Mouse (Mus musculus): ENCODE measurements around the gene Cript. TPM values are rescaled to one million over a fixed set of nuclear protein-coding genes. Genes with fewer than 3 reads are reported as not detected.

The Cript gene
- total RNA-seq (2015; ENCODE audit: low replicate concordance) = 89.9 and 95.5 TPM in 2 replicates
- total RNA-seq (2017; ENCODE audit: low replicate concordance) = 51.6 and 60.5 TPM in 2 replicates

GRCm38 (mm10) chr17:87025269-87025949 is at the start of gene Cript, which contains the start of gene Pigf:
Gene Cript (plus strand): TSS chr17:87025550.
Gene Pigf (minus strand): TSS chr17:87025406.
- peak; percentile 99 for ATAC-seq (replicated peaks; ENCODE audit: low FRiP score, poor library complexity, severe bottlenecking)

- no peak for ATAC-seq (replicated peaks; ENCODE audit: low FRiP score, poor library complexity, severe bottlenecking)
Observed at GRCm38 (mm10) chr17:86976387-86976786, 49.0 kb upstream of the Cript start.

GRCm38 (mm10) chr17:86978496-86978895 is 46.9 kb upstream of the Cript start:
- ATAC-seq (replicated peaks; ENCODE audit: low FRiP score, poor library complexity, severe bottlenecking) = no peak

GRCm38 (mm10) chr17:86981205-86981604 is 44.1 kb upstream of the Cript start:
- no peak for ATAC-seq (replicated peaks; ENCODE audit: low FRiP score, poor library complexity, severe bottlenecking)

GRCm38 (mm10) chr17:86981701-86982100 is 43.6 kb upstream of the Cript start:
- ATAC-seq (replicated peaks; ENCODE audit: low FRiP score, poor library complexity, severe bottlenecking) = no peak

GRCm38 (mm10) chr17:86982497-86982896 is 42.9 kb upstream of the Cript start:
- ATAC-seq (replicated peaks; ENCODE audit: low FRiP score, poor library complexity, severe bottlenecking) = no peak

- ATAC-seq (replicated peaks; ENCODE audit: low FRiP score, poor library complexity, severe bottlenecking) = no peak
Observed at GRCm38 (mm10) chr17:86986449-86987138, 38.8 kb upstream of the Cript start.

- ATAC-seq (replicated peaks; ENCODE audit: low FRiP score, poor library complexity, severe bottlenecking) = no peak
Observed at GRCm38 (mm10) chr17:86988161-86988560, 37.2 kb upstream of the Cript start.

- no peak for ATAC-seq (replicated peaks; ENCODE audit: low FRiP score, poor library complexity, severe bottlenecking)
Observed at GRCm38 (mm10) chr17:86988601-86989184, 36.7 kb upstream of the Cript start.

- ATAC-seq (replicated peaks; ENCODE audit: low FRiP score, poor library complexity, severe bottlenecking) = no peak
Observed at GRCm38 (mm10) chr17:86991306-86991705, 34.0 kb upstream of the Cript start.

GRCm38 (mm10) chr17:86997323-86997722 is 28.0 kb upstream of the Cript start:
- ATAC-seq (replicated peaks; ENCODE audit: low FRiP score, poor library complexity, severe bottlenecking) = no peak

- no peak for ATAC-seq (replicated peaks; ENCODE audit: low FRiP score, poor library complexity, severe bottlenecking)
Observed at GRCm38 (mm10) chr17:87008950-87009349, 16.4 kb upstream of the Cript start.

- no peak for ATAC-seq (replicated peaks; ENCODE audit: low FRiP score, poor library complexity, severe bottlenecking)
Observed at GRCm38 (mm10) chr17:87011301-87012019, 13.9 kb upstream of the Cript start.

- no peak for ATAC-seq (replicated peaks; ENCODE audit: low FRiP score, poor library complexity, severe bottlenecking)
Observed at GRCm38 (mm10) chr17:87019692-87020091, 5.7 kb upstream of the Cript start.

- peak; percentile 54 for ATAC-seq (replicated peaks; ENCODE audit: low FRiP score, poor library complexity, severe bottlenecking)
Observed at GRCm38 (mm10) chr17:87024491-87025242, 683 bp upstream of the Cript start.

- peak; percentile 77; the same call in 1 of the 2 replicates for ATAC-seq (replicated peaks; ENCODE audit: low FRiP score, poor library complexity, severe bottlenecking)
Observed at GRCm38 (mm10) chr17:87036141-87037073, 11.1 kb downstream of the Cript start.

GRCm38 (mm10) chr17:87038496-87038895 is 13.1 kb downstream of the Cript start:
- no peak for ATAC-seq (replicated peaks; ENCODE audit: low FRiP score, poor library complexity, severe bottlenecking)

GRCm38 (mm10) chr17:87041739-87042138 is 16.4 kb downstream of the Cript start:
- no peak for ATAC-seq (replicated peaks; ENCODE audit: low FRiP score, poor library complexity, severe bottlenecking)
